Mouse (Mus musculus): ENCODE results near the gene 5730522E02Rik.

Gene 5730522E02Rik

DNA sequence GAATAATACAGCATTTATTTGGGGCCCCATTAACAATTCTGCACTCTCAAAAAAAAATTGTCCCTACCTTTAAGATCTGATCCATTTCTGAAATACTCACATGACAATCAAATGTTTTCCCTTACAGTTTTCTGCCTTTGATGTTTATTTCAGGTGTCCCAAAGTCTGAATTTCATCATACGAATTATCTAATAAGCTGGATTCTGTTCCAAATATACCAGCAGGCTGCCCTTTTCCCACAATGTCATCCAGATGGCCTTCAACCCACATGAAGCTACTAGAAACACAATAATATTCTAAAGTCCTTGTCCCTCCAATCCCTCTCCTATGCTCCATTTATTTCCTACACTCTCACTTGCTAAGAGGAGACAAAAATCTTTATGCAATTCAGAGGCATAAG, 372.1 kb downstream of the 5730522E02Rik start:
- in situ Hi-C loops (cut with MseI, MboI) = no loop called here

DNA sequence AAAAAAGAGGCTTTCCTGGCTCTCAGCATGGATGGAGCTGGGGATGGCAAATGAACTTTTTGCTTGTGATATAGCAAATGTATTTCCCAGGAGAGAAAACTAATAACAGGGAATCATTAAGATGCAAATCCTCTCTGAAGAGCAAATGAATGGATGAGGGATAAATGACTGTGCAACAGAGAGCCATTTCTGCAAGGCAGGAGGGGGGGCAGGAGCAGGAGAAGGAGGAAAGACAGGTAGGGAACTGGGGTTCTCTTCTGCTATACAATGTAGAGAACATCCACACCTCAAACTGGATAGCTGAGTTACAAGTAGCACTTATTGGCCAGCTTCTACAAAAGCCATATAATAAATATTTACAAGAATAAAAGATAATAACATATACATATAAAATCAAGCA, 390.8 kb downstream of the 5730522E02Rik start:
- in situ Hi-C loops (cut with MseI, MboI) = no loop called here

DNA sequence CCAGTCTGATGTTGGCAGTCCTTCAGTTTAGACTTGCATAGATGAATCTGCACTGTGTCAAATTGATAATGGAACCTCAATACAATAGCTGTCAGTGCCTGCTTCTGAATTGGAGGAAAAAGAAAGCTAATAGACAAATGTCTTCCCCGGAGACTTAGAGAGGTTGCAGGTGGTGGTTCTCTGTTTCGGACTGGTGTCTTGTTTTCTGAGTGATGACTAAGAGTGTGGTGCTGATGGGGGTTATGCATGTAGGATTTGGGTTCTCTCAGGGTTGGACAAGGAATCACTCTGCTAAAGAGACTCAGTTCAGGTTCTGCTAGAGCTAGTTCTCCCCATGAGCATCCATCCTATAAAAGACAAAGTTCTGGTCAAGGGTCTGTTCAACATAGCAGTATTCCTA, 397.1 kb downstream of the 5730522E02Rik start:
- in situ Hi-C loops (cut with MseI, MboI) = no loop called here

DNA sequence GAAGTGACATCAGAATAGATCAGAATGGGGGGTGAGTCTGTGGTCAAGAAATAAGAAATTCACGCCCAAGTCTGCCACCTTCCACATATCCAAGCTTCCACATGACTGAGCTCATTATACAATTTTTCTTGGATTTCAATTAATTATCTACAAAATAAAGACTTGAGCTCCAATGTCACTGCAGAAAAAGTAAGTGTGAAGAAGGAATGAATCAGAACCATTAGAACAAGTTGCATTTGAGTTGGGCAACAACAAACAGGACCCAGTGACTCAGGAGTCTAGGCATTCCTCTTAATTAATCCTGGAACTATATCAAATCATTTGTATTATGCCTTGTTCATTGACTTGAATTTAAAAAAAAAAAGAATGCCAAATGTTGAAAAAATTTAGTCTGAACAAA, 422.9 kb downstream of the 5730522E02Rik start:
- in situ Hi-C loops (cut with MseI, MboI) = no loop called here

DNA sequence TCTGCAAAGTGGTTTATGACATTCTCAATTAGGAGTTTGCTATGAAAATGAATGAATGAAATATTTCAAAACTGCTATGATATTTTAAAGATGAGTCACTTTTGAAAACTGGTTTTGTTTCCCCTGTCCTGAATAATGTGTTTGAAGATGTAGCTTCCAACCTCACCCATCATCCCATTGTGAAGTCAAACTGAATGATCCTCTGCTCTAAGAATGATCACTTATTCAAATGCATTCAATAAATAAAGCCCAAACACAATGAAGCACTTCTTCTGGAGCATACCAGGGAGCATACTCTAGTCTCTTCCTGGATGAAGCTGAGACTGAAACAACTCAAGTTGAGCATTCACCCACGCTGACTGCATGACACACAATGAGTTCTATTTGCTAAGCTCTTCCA, 438.3 kb downstream of the 5730522E02Rik start:
- in situ Hi-C loops (cut with MseI, MboI) = no loop called here

DNA sequence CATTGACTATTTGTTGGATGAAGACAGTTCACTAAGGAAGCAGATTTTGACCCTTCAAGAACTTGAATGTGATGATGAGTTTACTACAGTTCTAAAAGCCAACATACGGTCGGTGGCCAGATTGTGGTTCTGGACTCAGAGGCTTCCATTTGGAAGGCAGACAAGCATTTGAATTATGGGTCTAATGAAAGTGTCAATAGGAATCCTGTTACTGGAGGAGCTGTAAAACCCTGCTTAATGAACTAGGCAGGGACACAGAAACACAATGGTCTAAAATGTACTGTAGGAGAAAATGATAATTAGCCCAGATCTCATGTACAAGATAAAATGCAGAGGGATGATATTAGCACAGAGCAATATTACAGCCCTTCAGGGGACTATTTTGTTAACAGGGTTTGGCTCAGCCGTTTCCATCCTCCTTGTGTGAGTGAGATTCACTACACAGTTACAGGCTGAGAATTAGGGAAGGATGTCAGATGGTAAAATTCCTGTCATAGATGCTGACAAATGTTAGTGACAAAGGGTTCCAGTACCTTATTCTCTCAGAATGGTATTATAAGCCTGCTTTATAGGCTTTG, 439.5 kb downstream of the 5730522E02Rik start:
- in situ Hi-C loops (cut with MseI, MboI) = no loop called here

DNA sequence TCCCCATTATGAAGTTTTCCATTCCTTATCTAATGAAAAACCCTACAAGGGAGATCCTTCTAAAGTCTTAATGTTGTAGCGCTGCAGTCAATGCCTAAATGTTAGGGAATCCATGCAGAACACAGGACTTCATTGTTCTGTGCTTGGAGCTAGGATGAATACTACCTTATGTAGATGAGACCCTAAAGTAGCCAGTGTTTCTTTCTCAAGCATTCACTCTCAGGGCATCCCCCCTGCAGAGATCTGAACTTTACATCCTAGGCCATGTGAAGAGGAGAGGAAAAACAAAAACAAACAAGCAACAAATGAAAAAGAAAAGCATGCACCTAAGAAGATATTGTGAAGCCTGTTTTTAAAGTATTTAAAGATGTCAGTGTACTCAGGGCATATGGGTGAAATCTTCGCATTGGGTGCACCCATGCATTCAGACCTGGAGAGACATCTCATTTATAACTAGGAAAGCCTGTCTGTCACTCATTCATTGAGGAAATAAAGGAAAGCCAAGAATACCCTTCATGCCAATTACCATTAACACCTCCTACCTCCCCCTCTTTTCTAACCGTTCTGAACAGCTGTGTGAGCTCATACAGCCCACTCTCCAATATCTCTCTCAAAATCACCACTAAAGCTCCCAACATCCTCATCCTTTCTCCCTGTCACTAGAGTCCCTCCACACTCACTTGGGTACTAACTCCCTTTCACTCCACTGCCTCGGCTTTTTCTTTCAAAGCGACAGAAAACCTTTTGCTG, 442.8 kb downstream of the 5730522E02Rik start:
- in situ Hi-C loops (cut with MseI, MboI) = no loop called here

DNA sequence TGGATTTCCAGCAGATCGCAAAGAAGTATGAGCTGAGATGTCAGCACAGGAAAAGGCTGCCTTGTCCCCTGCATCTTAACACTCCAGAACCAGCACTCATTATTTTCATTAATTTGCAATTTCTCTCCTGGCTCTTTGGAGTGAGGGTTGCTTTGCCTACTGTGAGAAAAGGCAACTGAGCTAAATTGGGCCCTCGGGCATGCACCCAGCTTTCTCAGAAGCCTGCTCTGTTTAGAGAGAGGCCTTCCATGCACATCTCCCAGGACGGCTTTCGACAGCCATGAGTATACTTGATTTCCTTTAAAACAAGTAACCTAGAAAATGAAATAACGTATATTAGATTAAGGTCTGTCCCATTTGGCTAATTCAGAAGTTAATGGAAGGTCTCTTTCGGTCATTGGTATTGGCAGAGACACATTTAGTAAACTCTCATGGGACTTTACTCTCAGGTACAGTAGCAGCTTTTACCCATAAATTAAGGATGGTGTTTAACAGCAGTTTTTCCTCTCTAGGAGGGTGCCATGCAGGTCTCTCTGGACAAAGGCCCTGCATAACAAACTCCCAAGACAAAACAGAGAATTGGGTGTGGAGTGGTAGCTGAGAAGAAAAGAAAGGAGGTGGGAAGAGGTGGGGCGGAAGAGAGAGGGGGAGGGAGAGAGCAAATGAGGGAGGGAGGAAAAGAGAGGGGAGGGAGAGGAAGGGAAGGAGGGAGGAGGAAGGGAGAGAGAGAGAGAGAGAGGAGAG, 457.2 kb downstream of the 5730522E02Rik start:
- in situ Hi-C loops (cut with MseI, MboI) = no loop called here

DNA sequence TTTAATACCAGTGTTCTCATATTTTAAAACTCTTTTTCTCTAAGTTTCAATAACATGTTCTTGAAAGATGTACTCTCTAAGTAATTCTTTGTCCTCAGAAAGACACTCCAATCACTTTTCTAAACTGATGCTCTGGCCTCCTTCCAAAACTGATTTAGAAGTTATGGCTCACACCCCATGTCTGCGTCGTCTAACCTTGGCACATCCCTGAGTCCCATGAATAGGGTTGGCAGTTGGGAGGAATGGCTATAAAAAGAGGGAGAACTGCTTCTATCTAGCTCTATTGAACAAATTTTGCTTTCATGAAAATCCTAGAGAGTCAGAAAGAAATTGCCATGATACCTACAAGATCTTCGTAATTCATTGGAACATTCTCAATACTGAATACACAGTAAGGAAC, 458.1 kb downstream of the 5730522E02Rik start:
- in situ Hi-C loops (cut with MseI, MboI) = no loop called here

DNA sequence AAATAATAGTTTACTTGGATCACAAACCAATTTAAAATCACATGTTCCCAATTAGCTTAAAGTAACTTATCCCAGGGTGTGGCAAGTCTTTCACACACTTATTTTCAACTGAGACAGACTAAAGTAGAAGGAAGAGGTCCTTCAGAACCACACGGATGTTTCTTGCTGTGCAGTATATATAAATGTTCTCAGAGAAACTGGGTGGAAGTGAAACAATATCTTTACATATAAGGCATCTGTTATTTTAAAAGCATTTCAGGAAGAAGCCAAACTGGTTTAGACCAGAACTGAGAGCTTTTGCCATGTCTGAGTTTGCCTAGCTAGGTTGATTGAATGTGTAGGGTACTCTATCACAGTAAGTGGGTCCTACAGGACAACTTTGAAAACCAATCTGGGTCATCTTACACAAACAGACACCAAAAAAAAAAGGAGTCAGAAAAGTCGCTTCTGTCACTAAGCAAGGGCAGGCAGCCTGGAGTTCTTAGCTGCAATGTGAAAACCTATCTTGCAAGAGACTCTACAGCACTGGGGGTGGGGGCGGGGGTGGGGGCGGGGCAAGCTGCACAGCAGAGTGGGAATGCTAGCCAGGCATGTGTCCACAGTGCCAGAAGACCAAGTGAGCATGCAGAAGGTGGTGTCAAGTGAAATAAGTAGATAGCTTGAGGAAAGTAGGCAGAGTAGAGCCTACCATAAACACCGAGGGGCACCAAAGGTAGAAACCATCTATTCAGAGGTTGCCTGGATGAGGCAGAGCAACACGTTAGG, 463.3 kb downstream of the 5730522E02Rik start:
- in situ Hi-C loops (cut with MseI, MboI) = no loop called here

DNA sequence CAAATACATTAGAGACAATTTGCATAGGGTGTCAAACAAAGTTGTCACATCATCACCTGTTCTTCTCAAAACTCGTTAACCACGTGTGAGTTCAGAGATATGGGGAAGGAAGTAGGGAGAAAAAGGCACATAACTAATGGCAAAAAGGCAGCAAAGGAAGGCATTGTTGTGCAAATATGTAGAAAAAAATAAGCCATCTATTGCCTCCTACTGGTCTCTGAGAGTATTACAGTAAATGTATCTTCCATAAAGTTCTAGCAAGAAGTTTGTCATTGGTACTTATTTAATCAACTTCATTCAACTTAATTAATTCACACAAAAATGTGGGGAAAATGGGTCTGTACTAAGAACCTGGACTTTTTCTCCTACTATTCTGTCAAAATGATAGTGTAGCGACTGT, 466.9 kb downstream of the 5730522E02Rik start:
- in situ Hi-C loops (cut with MseI, MboI) = no loop called here

DNA sequence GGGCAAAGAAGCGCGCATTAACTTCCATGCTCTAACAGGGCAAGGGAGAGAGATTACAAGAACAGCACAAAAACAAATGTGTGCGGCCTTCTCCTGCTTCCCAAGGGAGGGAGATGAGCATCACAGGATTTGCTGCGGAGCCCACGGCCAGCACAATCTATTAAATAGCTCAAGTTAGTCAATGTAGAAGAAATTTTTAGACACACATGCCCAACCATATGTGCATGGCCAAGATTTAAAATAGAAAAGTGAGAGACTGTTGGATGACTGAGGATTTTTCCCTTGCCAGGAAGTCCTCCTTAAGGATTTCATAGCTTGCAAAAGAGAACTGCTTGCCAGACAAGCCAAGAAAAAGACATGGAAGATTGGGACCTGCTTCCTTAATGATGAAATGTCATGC, 473.3 kb downstream of the 5730522E02Rik start:
- in situ Hi-C loops (cut with MseI, MboI) = no loop called here

DNA sequence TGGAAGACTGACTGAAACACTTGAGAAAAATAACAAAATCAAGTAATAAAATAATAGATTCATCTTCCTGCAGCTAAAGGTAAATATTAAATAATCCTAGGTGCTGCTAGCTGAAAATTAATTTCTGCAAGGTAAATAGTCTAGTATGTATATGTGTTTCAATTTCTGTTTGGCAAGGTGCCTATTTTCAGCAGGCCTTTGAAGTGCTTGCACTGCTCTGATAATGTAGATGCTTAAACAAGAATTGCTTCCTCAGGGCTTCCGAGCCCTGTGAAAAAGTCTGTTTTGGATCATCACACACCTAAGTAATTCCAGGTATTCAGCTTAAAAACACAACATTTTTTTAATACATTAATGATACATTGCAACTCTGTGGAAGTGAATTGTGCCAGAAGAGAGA, 481.1 kb downstream of the 5730522E02Rik start:
- in situ Hi-C loops (cut with MseI, MboI) = no loop called here

DNA sequence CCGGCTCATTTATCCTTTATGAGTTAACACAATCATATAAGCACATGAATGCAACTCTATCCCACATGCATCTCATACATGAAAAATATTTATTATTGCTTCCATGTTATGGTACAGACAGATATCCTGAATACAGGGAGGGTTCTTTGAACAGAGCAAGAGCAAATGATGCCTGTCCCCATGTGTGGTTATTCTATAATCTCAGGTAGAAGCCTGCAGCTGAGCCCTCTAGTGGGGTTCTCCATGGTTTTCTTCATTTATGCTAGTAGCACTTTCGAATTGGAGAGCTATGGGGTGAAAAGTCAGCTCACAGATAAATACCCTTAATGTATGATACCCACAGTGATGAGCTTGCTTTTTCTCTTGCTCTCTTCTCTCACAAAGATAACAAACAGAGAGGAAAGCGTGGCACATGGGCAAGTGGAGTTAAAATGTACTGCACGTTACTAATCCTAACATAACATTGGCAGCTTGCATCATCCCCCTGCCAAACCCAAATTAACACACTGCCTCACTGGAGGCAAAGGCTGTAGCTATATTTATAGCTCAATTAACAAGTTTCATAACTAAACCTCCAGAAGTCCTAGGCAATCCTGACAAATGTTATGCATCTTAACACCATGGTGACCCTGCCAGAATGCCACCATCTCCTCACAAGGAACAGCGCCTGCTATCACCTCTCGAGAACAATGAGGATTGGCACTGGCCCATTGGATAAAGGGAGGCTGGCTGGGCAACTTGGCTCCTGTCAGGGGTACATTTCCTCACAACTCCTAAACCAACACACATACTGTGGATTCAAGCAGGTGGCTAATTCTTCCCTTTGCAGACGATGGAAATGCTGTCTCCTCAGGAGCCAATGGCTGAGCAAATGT, 494.9 kb downstream of the 5730522E02Rik start:
- in situ Hi-C loops (cut with MseI, MboI) = no loop called here

DNA sequence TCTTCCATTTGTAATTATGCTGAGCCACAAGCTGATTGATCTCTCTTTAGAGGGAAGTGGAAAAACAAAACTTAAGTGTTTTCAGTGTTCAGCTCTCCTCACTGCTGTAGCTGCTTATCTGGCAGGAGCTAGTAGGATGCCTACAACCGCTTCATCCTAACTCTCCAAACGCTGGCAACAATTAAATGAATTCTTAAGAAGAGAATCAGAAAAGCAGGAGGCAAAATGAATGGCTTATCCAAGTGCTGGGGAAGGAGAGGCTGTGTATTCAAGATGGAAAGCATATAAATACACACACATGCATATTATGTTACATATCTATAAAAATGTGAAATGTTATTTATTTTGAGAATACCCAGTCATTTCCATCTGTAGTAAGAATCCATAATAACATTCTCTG, 500.0 kb downstream of the 5730522E02Rik start:
- in situ Hi-C loops (cut with MseI, MboI) = no loop called here

DNA sequence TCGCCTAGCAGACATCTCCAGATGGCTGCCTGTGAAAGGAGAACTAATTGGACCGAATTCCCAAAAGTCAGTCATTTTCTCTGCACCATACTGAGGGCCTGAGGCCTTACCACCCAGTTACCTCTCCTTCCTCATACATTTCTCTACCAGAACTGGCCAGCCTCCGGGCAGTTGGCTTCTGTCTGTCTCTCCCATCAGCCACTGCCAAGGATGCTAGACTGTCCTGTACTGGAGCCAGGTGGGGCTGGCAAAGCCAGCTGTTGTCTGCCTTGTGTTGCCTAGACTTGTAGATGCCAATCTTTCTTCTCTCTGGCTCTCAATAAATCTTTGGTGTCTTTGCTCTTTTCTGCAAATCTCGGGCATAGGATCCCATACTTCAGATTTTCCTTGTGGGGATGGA, 500.7 kb downstream of the 5730522E02Rik start:
- in situ Hi-C loops (cut with MseI, MboI) = no loop called here

DNA sequence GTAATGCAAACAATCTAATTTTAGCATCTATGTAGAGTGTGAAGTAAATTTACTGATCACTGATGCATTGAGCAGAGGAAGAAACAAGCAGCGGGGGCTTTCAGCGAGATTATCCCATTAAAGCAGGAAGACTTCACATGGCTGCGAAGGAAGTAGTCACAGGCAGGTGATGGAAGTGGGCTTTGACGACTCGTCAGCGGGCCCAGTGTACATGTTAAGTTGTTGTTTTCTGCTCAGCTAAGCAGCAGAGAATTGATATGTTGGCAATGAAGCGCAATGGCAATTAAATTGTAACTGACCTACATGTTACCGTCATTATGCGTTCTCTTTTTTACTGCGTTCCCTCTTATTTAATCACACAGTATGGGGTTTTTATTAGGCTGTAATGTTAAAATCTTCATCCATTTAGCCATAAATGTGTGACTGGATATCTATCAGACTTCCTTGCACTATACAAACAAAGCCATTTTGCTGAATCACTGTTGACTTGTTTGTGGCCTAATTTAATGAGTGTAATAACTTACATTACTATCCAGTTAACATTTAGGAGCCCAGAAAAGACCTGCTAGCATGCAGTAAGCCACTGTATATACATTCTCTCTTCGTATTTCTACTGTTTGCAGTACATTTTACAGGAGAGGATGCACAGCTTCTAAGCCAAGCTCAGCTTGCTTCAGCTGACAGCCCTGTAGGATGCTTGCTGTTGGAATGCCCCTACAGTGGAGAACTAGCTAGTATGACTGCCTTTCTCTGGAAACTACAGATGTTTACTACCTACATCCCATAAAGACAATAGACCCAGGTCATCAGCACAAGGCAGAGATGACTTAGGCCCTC, 506.0 kb downstream of the 5730522E02Rik start:
- in situ Hi-C loops (cut with MseI, MboI) = no loop called here

DNA sequence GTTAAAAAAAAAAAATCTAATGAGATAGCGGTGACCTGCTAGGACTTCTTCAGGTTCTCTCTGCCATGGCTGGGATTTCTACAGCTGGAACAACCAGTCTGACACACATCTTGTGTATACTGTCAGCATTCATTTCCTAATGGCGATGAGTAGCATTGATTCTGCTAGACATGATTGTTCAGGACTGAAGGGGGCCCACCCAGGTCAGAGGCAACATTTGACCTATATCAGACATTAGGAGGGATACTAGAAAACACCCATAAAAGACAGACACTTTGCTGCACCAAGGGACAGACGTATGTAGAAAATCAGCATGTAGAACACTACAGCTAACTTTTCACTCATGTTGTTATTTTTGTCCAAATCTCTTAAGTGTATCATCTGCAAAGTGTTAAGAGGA, 507.8 kb downstream of the 5730522E02Rik start:
- in situ Hi-C loops (cut with MseI, MboI) = no loop called here

DNA sequence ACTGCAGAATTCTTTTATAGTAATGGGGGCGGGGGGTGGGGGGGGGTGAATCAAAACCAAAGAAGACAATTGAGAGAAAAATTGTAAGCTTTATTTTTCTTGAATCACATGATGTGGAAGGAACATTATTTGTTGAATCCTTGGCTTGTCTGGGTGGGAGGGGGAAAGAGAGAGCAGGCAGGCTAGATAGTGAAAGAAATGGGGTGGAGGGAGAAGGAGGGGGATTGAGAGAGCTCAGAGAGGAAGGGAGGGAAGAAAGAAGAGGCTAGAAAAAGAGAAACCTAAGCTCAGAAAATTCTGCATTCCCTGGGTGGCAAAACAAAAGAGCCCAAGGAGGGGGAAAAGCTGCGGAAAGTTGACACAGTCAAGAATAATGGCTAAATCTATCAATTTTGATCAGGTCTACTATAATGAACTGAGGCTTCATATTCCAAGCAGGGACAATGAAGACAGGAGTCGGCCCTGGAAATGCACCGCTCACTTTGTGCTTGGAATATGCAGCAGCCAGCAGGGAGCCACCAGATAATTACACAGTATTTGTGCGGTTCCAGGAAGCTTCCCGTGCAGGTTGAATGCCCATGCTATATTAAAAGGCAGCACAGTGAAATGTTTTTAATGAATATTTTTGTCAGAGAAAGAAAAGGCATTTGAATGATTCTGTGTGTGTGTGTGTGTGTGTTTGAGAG, 512.9 kb downstream of the 5730522E02Rik start:
- in situ Hi-C loops (cut with MseI, MboI) = no loop called here

DNA sequence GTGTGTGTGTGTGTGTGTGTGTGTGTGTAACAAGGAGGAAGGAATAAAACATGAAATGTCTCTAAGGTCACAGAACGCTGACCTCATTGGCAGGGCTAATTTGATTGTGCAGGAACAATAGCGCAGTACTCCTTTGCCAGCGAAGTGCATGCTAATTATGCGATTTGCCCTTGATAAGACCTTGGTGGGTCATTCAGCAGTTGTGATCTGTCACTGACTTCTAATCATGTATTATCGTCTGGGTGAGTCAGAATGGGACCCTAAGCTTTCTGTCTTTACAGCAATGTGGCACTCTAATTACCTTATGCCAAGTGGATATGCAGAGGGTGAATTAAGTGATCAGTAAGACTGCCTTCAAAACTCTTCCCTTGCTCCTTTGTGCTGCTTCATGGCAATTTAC, 514.4 kb downstream of the 5730522E02Rik start:
- in situ Hi-C loops (cut with MseI, MboI) = no loop called here

Data from mouse trophoblast stem cell (cell line).